Mouse (Mus musculus) stomach, embryonic 16.5 days (tissue): ENCODE data around the gene Atic. TPM values are rescaled to one million over a fixed set of nuclear protein-coding genes. Genes with fewer than 3 reads are reported as not detected.

Source experiments
- ATAC-seq: fragments of 200-750 bp; cut with Nextera tagmentation; 2 replicates; pipeline ENCODE4 v1.8.0; 2017; ENCODE audit warnings: moderate number of reproducible peaks, moderate TSS enrichment; ENCODE audit not compliant: insufficient read depth, low FRiP score
- H3K27ac ChIP-seq: fragments of 300-500 bp; sonication (generic); 2 replicates; pipeline ENCODE4 v1.5.1; 2014; ENCODE audit warnings: low read length
- H3K27me3 ChIP-seq: fragments of 300-500 bp; sonication (generic); 2 replicates; pipeline ENCODE4 v1.6.1; 2014; ENCODE audit warnings: low read length, control low read depth, mixed read lengths; ENCODE audit not compliant: control insufficient read depth, insufficient read depth
- H3K36me3 ChIP-seq: fragments of 300-500 bp; sonication (generic); 2 replicates; pipeline ENCODE4 v1.6.1; 2014; ENCODE audit warnings: low read length; ENCODE audit not compliant: control insufficient read depth, insufficient read depth
- H3K4me1 ChIP-seq: fragments of 300-500 bp; sonication (generic); 2 replicates; pipeline ENCODE4 v1.6.1; 2014; ENCODE audit warnings: low read length, control low read depth, mixed read lengths; ENCODE audit not compliant: control insufficient read depth, insufficient read depth
- H3K4me2 ChIP-seq: fragments of 300-500 bp; sonication (generic); 2 replicates; pipeline ENCODE4 v1.6.1; 2014; ENCODE audit warnings: low read depth, low read length, mixed read lengths
- H3K4me3 ChIP-seq: fragments of 300-500 bp; sonication (generic); replicated peaks from 2 replicates; pipeline ENCODE4 v1.5.1; 2014; ENCODE audit warnings: mild to moderate bottlenecking, low read length
- H3K9ac ChIP-seq: fragments of 300-500 bp; sonication (generic); 2 replicates; pipeline ENCODE4 v1.6.1; 2014; ENCODE audit warnings: low read length
- H3K9me3 ChIP-seq: fragments of 300-500 bp; sonication (generic); replicated peaks from 2 replicates; pipeline ENCODE4 v1.6.1; 2016; ENCODE audit warnings: low read length, control low read depth; ENCODE audit not compliant: control insufficient read depth
- WGBS: fragments of 180-500 bp; shearing (Covaris S2); extraction: QIAGEN DNeasy Blood & Tissue Kit; methylation state at CpG from one replicate; pipeline ENCODE4 v1.1.7; 2014; 5-methylcytosine and 5-hydroxymethylcytosine counted together
- polyA plus RNA-seq: library from polyadenylated mRNA; unstranded; fragments of >200 nt; fragmentation: Nextera tagmentation; extraction: Ambion mirVana; gene quantifications from 2 replicates; pipeline ENCODE4 v1.2.1, GENCODE M21; 2015

The Atic gene
- polyA plus RNA-seq, 1 experiment from 2014 or later: 49.8 TPM

DNA sequence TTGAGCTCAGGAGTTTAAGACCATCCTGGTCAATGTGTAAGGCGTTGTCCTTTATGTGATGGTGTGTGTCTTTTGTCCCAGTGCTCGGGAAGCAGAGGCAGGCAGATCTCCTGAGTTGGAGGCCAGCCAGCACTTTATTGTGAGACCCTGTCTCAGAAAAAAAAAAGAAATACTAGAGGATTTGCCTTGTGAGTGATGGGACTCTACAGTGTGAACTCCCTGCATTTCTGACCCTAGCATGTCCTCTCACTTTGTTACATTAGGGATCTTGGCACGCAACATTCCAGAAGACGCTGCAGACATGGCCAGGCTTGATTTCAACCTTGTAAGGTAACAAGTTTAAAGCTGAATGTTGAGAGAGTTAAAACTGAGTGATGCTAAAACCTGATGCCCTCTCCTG is 3.7 kb downstream of the Atic start:
- Histone ChIP-seq H3K9me3 (no peaks in the 10 kb centered on the region), H3K27me3 (no peaks in the 10 kb centered on the region), H3K4me2 (no peak overlapping the region), H3K27ac (no peak overlapping the region), H3K4me1 (peaks cover 9% of the 10 kb centered on the region; the same call in 1 of the 2 replicates), H3K9ac (no peak overlapping the region), H3K36me3 (peaks cover 46% of the 10 kb centered on the region), H3K4me3 (no peak overlapping the region)
- 95% methylated on average over 4 of the region's 4 CpGs for WGBS
- no peak for ATAC-seq

DNA sequence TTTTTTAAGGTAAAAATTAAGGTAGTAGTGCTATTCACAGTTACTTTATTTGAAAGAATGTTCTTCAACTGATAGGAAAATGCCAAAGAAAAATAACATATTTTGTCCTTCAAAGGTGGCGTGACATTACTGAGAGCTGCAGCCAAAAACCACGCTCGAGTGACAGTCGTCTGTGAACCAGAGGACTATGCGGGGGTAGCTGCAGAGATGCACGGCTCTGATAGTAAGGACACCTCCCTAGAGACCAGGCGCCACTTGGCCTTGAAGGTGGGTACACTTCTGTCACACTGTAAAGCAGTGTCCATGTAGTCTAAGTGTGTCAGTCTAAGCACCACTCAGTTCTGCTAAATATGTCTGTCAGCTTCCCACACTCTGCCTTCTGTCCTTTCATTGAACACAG is 7.3 kb downstream of the Atic start:
- Histone ChIP-seq H3K9ac (no peak overlapping the region), H3K36me3 (peaks cover 61% of the 10 kb centered on the region), H3K27ac (no peak overlapping the region), H3K4me2 (no peak overlapping the region), H3K27me3 (no peaks in the 10 kb centered on the region), H3K9me3 (no peaks in the 10 kb centered on the region), H3K4me1 (no peaks in the 10 kb centered on the region), H3K4me3 (no peak overlapping the region)
- WGBS: 93% methylated on average over 7 of the region's 7 CpGs
- no peak for ATAC-seq

DNA sequence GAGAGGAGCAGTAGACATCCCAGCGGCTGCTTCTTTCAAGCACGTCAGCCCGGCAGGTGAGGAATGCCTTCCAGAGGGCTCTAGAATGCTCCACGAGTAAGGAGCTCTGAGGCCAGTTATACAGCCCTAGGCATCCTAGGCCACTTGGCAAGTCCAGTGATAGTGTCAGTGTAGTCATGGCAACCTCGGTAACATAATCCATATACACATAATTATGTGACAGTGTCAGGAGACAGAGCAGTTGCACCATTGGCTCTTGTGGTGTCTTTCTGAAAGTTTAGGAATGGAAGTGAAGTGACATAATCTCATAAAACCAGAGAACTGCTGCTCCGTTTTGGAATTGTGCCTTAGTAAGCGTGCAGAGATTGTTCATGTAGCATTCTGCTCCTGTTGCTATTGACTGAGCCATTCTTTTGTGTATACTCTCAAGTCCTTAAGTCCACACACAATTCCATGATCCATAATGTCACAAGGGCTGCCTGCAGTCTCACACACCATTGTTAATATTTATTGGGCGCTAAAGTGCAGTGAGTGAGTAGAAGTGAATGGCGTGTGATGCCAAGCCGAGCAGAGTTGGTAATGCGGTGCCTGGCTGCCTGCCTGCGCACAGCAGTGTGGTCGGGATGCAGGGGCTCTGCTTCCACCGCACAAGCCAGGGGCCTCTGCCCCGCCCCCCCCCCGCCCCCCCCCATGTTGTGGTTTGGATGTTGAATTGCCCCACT is 11.1 kb downstream of the Atic start:
- Histone ChIP-seq H3K9ac (no peak overlapping the region), H3K36me3 (peaks cover 39% of the 10 kb centered on the region), H3K4me1 (no peaks in the 10 kb centered on the region), H3K4me2 (no peak overlapping the region), H3K9me3 (no peaks in the 10 kb centered on the region), H3K27me3 (no peaks in the 10 kb centered on the region), H3K4me3 (no peak overlapping the region), H3K27ac (no peak overlapping the region)
- 83% methylated on average over 16 of the region's 16 CpGs for WGBS
- ATAC-seq: no peak

DNA sequence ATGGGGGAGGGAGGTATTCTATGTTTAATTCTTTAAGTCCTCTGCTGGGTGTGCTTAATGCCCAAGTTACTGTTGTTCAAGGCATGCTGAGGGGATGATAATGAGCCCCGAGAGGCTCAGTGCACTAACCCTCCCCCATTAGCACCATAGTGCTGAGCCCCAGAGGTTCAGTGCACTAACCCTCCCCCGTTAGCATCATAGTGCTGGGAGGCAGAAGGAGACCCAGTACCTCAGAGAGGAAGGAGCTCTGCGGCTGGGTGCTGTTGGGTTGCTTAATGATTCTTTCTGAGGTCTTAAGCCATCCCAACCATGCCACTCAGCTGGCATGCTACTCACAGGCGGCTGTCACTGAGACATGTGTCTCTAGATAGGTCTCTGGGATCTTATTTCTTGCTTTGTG is 13.2 kb downstream of the Atic start:
- Histone ChIP-seq H3K4me2 (no peak overlapping the region), H3K9me3 (no peaks in the 10 kb centered on the region), H3K27me3 (no peaks in the 10 kb centered on the region), H3K9ac (no peak overlapping the region), H3K36me3 (peaks cover 29% of the 10 kb centered on the region), H3K27ac (no peak overlapping the region), H3K4me3 (no peak overlapping the region), H3K4me1 (no peaks in the 10 kb centered on the region)
- 86% methylated on average over 4 of the region's 4 CpGs for WGBS
- no peak for ATAC-seq

DNA sequence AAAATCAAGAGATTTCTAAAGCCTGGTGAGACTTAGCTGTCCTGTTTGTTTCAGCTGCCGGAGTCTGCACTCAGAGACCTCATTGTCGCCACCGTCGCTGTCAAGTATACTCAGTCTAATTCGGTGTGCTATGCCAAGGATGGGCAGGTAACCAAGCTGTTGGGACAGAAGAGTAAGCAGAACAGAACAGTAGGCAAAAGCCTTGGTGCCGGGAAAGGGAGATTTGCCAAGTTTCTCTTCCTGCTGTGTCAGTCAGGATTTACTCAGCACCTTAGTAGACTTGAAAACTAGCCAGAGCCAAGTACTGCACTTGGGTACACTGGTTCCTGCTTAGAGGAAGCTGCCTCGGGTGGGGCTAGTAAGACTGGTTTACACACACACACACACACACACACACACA is 19.0 kb downstream of the Atic start:
- no peak overlapping the region for H3K4me3 ChIP-seq
- no peaks in the 10 kb centered on the region for H3K27me3 ChIP-seq
- no peak overlapping the region for H3K27ac ChIP-seq
- H3K4me1 ChIP-seq: no peaks in the 10 kb centered on the region
- no peaks in the 10 kb centered on the region for H3K9me3 ChIP-seq
- H3K4me2 ChIP-seq: no peak overlapping the region
- H3K36me3 ChIP-seq: peaks cover 36% of the 10 kb centered on the region
- 88% methylated on average over 7 of the region's 7 CpGs for WGBS
- no peak overlapping the region for H3K9ac ChIP-seq
- ATAC-seq: no peak

DNA sequence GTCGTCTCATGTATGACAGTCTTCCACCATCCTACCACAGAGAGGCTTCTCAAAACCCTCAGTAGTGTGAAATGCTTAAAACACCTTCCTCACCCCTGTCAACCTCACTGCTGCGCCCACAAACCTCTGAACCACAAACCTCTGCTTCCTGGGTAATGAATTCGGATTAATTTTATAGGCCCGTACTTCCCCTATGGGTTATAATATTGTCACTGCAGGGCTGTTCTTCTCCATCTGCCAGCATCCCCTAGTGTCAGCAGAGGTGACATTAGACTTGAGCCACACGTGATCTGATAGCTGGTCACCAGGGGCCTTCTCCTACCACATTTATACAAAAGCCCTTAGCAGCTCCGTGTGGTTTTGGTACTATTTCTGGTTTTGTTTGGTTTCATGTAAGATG is 19.9 kb downstream of the Atic start:
- H3K4me2 ChIP-seq: no peak overlapping the region
- no peak overlapping the region for H3K27ac ChIP-seq
- no peaks in the 10 kb centered on the region for H3K4me1 ChIP-seq
- 91% methylated on average over 6 of the region's 6 CpGs for WGBS
- H3K4me3 ChIP-seq: no peak overlapping the region
- peaks cover 36% of the 10 kb centered on the region for H3K36me3 ChIP-seq
- no peak for ATAC-seq
- no peak overlapping the region for H3K9ac ChIP-seq
- no peaks in the 10 kb centered on the region for H3K9me3 ChIP-seq
- H3K27me3 ChIP-seq: no peaks in the 10 kb centered on the region

DNA sequence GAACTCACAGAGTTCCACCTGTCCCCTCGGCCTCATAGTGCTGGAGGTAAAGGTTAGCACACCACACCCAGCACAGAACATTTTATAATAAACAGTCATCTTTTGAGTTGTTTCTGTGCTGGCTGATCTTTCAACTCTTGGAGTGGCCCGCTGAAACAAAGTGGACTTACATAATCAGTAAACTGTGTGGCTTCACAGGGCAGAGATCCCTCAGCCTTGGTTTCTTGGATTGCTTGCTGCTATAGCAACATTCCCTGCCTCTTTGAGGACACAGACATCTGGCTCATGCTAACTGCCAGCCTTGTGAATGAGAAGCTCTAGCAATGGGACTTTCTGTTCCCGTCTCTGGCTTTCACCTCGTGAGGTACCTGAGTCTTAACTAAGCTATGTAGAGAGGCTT is 22.6 kb downstream of the Atic start:
- no peak for ATAC-seq
- 85% methylated on average over 4 of the region's 4 CpGs for WGBS
- H3K9ac ChIP-seq: no peak overlapping the region
- H3K27me3 ChIP-seq: no peaks in the 10 kb centered on the region
- H3K27ac ChIP-seq: no peak overlapping the region
- H3K9me3 ChIP-seq: no peaks in the 10 kb centered on the region
- no peak overlapping the region for H3K4me2 ChIP-seq
- H3K4me3 ChIP-seq: no peak overlapping the region
- no peaks in the 10 kb centered on the region for H3K4me1 ChIP-seq
- peaks cover 28% of the 10 kb centered on the region for H3K36me3 ChIP-seq

DNA sequence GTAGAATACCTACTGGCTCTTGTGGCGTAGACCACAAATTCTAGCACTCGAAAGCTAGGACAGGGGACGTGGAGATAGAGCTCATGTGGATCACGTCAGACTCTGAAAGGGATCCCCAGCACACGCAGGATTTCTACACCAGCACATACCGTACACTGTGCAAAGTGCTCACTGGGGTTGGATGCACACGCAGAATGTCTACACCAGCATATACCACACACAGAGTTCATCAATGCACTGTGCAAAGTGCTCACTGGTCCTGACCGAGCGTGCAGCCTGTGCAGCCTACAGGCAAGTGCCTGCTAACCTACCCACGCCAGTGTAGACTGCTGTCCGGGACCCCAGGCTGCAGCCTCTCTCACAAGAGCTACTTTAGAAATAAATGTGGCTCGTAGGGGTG is 23.5 kb downstream of the Atic start:
- no peak for ATAC-seq

DNA sequence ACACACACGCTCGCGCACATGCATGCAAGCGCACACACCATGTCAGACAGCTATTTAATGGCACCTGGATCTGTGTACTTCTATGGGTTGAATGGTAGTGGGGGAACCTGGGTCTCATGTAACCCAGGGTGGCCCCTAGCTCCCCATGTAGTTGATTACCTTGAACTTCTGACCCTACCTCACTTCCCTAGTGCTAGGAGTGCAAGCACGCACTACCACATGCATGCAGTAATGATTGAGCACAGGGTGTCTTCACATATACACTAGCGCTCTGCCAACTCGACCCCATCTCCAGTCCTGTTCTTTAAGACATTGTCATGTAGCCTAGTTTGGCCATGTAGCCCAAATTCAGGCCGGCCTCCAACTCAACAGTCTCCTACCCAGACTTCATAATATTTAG is 26.4 kb downstream of the Atic start:
- WGBS: 94% methylated on average over 8 of the region's 8 CpGs
- peaks cover 3% of the 10 kb centered on the region; the same call in 1 of the 2 replicates for H3K36me3 ChIP-seq
- no peak overlapping the region for H3K4me3 ChIP-seq
- H3K9ac ChIP-seq: no peak overlapping the region
- no peaks in the 10 kb centered on the region for H3K9me3 ChIP-seq
- no peak overlapping the region for H3K27ac ChIP-seq
- no peak overlapping the region for H3K4me2 ChIP-seq
- no peaks in the 10 kb centered on the region for H3K4me1 ChIP-seq
- H3K27me3 ChIP-seq: no peaks in the 10 kb centered on the region
- ATAC-seq: no peak

More for the DNA sequence above, 23.5 kb downstream of the Atic start:
- H3K4me2 ChIP-seq: no peak overlapping the region
- H3K9me3 ChIP-seq: no peaks in the 10 kb centered on the region
- no peaks in the 10 kb centered on the region for H3K27me3 ChIP-seq
- no peaks in the 10 kb centered on the region for H3K4me1 ChIP-seq
- no peak overlapping the region for H3K9ac ChIP-seq
- no peak overlapping the region for H3K4me3 ChIP-seq
- H3K36me3 ChIP-seq: peaks cover 28% of the 10 kb centered on the region
- no peak overlapping the region for H3K27ac ChIP-seq
- WGBS: 91% methylated on average over 12 of the region's 12 CpGs
